Mouse (Mus musculus): ENCODE measurements around the gene 1700001C02Rik. TPM values are rescaled to one million over a fixed set of nuclear protein-coding genes. Genes with fewer than 3 reads are reported as not detected.

1700001C02Rik gene
- total RNA-seq, 1 experiment = not detected

- no peak for TF ChIP-seq CHD2 (IDR thresholded peaks at IDR 0.05; ENCODE audit: low read depth, low read length)
- TF ChIP-seq ZC3H11A (IDR thresholded peaks at IDR 0.05; ENCODE audit: borderline replicate concordance, low read depth, low read length) = no peak
- TF ChIP-seq MAFK (IDR thresholded peaks at IDR 0.05; ENCODE audit: insufficient read depth, low read depth, low read length) = no peak
- no peak for TF ChIP-seq HCFC1 (IDR thresholded peaks at IDR 0.05; ENCODE audit: borderline replicate concordance, insufficient read depth, low read length)
- TF ChIP-seq ZNF384 (IDR thresholded peaks at IDR 0.05; ENCODE audit: low read depth, low read length) = no peak
- H3K27ac ChIP-seq (ENCODE audit: insufficient read depth, low read depth, low read length, poor library complexity, severe bottlenecking) = no peak overlapping the region
- H3K9me3 ChIP-seq (ENCODE audit: control insufficient read depth, insufficient read depth, low read depth, low read length) = no peaks in the 10 kb centered on the region
- no peak overlapping the region for H3K4me3 ChIP-seq (ENCODE audit: insufficient read depth in 1 of 2, low read depth in 1 of 2, low read length in 2 of 2, poor library complexity in 1 of 2, severe bottlenecking in 1 of 2)
- in situ Hi-C loops (cut with MboI; ENCODE audit: low sequenced_read_pairs in 2 of 2, unreplicated experiment in 2 of 2) = no loop called here
- no peaks in the 10 kb centered on the region for H3K36me3 ChIP-seq (ENCODE audit: control insufficient read depth, insufficient read depth, low read length, poor library complexity, severe bottlenecking)
- no peak overlapping the region for H3K9ac ChIP-seq (ENCODE audit: insufficient read depth, low read depth, low read length, poor library complexity, severe bottlenecking)
- DNase-seq (ENCODE audit: low read depth, low spot score) = no peak
- 0 out of 4 replicates have a peak, but pooled peaks cover 0 to 3% of the 10 kb centered on the region in 2 experiments for H3K4me1 ChIP-seq (ENCODE audit: control insufficient read depth in 2 of 2, insufficient read depth in 2 of 2, low read length in 2 of 2, poor library complexity in 1 of 2)
Observed at GRCm38 (mm10) chr5:30444327-30444895, 21.4 kb upstream of the 1700001C02Rik start.

- H3K27ac ChIP-seq (ENCODE audit: insufficient read depth, low read depth, low read length, poor library complexity, severe bottlenecking) = no peak overlapping the region
- no peak overlapping the region for H3K9ac ChIP-seq (ENCODE audit: insufficient read depth, low read depth, low read length, poor library complexity, severe bottlenecking)
- H3K9me3 ChIP-seq (ENCODE audit: control insufficient read depth, insufficient read depth, low read depth, low read length) = no peaks in the 10 kb centered on the region
- no peak overlapping the region for H3K4me3 ChIP-seq (ENCODE audit: insufficient read depth in 1 of 2, low read depth in 1 of 2, low read length in 2 of 2, poor library complexity in 1 of 2, severe bottlenecking in 1 of 2)
- TF ChIP-seq ZNF384 (IDR thresholded peaks at IDR 0.05; ENCODE audit: low read depth, low read length) (no peak), CHD2 (IDR thresholded peaks at IDR 0.05; ENCODE audit: low read depth, low read length) (no peak), HCFC1 (IDR thresholded peaks at IDR 0.05; ENCODE audit: borderline replicate concordance, insufficient read depth, low read length) (no peak), MAFK (IDR thresholded peaks at IDR 0.05; ENCODE audit: insufficient read depth, low read depth, low read length) (no peak), ZC3H11A (IDR thresholded peaks at IDR 0.05; ENCODE audit: borderline replicate concordance, low read depth, low read length) (no peak)
- in situ Hi-C loops (cut with MboI; ENCODE audit: low sequenced_read_pairs in 2 of 2, unreplicated experiment in 2 of 2) = no loop called here
- no peaks in the 10 kb centered on the region for H3K4me1 ChIP-seq (ENCODE audit: control insufficient read depth in 2 of 2, insufficient read depth in 2 of 2, low read length in 2 of 2, poor library complexity in 1 of 2)
- no peak for DNase-seq (ENCODE audit: low read depth, low spot score)
- H3K36me3 ChIP-seq (ENCODE audit: control insufficient read depth, insufficient read depth, low read length, poor library complexity, severe bottlenecking) = no peaks in the 10 kb centered on the region
Observed at GRCm38 (mm10) chr5:30456056-30456455, 9.8 kb upstream of the 1700001C02Rik start.

DNA sequence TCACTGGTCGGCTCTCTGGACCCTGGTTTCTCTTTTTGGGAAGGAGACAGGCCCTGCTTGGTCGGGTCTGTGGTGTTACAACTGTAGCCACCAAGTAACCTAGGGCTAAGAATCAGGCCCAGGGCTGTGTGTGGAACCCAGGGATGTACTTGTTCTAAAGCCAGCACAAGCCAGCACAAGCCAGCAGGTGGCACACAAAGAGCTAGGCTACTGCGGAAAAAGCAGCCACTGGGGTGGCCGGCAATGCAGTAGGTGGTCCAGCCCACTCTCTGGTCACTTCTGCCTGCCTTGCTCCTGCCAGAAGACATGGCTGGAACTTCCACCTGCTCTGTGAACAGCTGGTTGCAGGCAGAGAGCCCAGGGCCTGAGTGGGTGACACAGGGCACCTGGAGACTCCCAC lies 5.7 kb upstream of the 1700001C02Rik start:
- Histone ChIP-seq H3K4me3 (ENCODE audit: insufficient read depth in 1 of 2, low read depth in 1 of 2, low read length in 2 of 2, poor library complexity in 1 of 2, severe bottlenecking in 1 of 2) (no peak overlapping the region), H3K4me1 (ENCODE audit: control insufficient read depth in 2 of 2, insufficient read depth in 2 of 2, low read length in 2 of 2, poor library complexity in 1 of 2) (no peaks in the 10 kb centered on the region; a peak in 1 of 4 replicates), H3K36me3 (ENCODE audit: control insufficient read depth, insufficient read depth, low read length, poor library complexity, severe bottlenecking) (no peaks in the 10 kb centered on the region), H3K9ac (ENCODE audit: insufficient read depth, low read depth, low read length, poor library complexity, severe bottlenecking) (no peak overlapping the region), H3K27ac (ENCODE audit: insufficient read depth, low read depth, low read length, poor library complexity, severe bottlenecking) (no peak overlapping the region), H3K9me3 (ENCODE audit: control insufficient read depth, insufficient read depth, low read depth, low read length) (no peaks in the 10 kb centered on the region)
- no peak for TF ChIP-seq CHD2 (IDR thresholded peaks at IDR 0.05; ENCODE audit: low read depth, low read length)
- TF ChIP-seq MAFK (IDR thresholded peaks at IDR 0.05; ENCODE audit: insufficient read depth, low read depth, low read length) = no peak
- no peak for TF ChIP-seq ZNF384 (IDR thresholded peaks at IDR 0.05; ENCODE audit: low read depth, low read length)
- no peak for TF ChIP-seq ZC3H11A (IDR thresholded peaks at IDR 0.05; ENCODE audit: borderline replicate concordance, low read depth, low read length)
- no peak for TF ChIP-seq HCFC1 (IDR thresholded peaks at IDR 0.05; ENCODE audit: borderline replicate concordance, insufficient read depth, low read length)
- no peak for DNase-seq (ENCODE audit: low read depth, low spot score)
- in situ Hi-C loops (cut with MboI; ENCODE audit: low sequenced_read_pairs in 2 of 2, unreplicated experiment in 2 of 2) = no loop called here

- in situ Hi-C loops (cut with MboI; ENCODE audit: low sequenced_read_pairs in 2 of 2, unreplicated experiment in 2 of 2) = no loop called here
- Histone ChIP-seq H3K27ac (ENCODE audit: insufficient read depth, low read depth, low read length, poor library complexity, severe bottlenecking) (no peak within 1 kb of the TSS; the same call in 1 of the 2 replicates), H3K4me3 (ENCODE audit: insufficient read depth in 1 of 2, low read depth in 1 of 2, low read length in 2 of 2, poor library complexity in 1 of 2, severe bottlenecking in 1 of 2) (no peak within 1 kb of the TSS), H3K36me3 (ENCODE audit: control insufficient read depth, insufficient read depth, low read length, poor library complexity, severe bottlenecking) (no peaks in the 10 kb centered on the region), H3K9me3 (ENCODE audit: control insufficient read depth, insufficient read depth, low read depth, low read length) (no peaks in the 10 kb centered on the region), H3K4me1 (ENCODE audit: control insufficient read depth in 2 of 2, insufficient read depth in 2 of 2, low read length in 2 of 2, poor library complexity in 1 of 2) (peaks cover 3 to 7% of the 10 kb centered on the region in 2 experiments; a peak in 1 of 4 replicates), H3K9ac (ENCODE audit: insufficient read depth, low read depth, low read length, poor library complexity, severe bottlenecking) (no peak within 1 kb of the TSS)
- no peak for TF ChIP-seq ZNF384 (IDR thresholded peaks at IDR 0.05; ENCODE audit: low read depth, low read length)
- TF ChIP-seq HCFC1 (IDR thresholded peaks at IDR 0.05; ENCODE audit: borderline replicate concordance, insufficient read depth, low read length) = no peak
- no peak for TF ChIP-seq ZC3H11A (IDR thresholded peaks at IDR 0.05; ENCODE audit: borderline replicate concordance, low read depth, low read length)
- no peak for DNase-seq (ENCODE audit: low read depth, low spot score)
Observed at GRCm38 (mm10) chr5:30461821-30462220, 4.0 kb upstream of the 1700001C02Rik start, which contains the start of gene Otof. Otof (minus strand) TSS chr5:30461932.
